Mouse (Mus musculus): ENCODE measurements around the gene F2rl2.

Gene F2rl2

GRCm38 (mm10) chr13:95696654-95697163 lies at the start of gene F2rl2:
TSS of gene F2rl2 (plus strand) at chr13:95696853.
- no peak for DNase-seq (ENCODE audit: low read depth, low spot score)

- no peak for DNase-seq (ENCODE audit: low read depth, low spot score)
Measured at GRCm38 (mm10) chr13:95647248-95647647, 49.4 kb upstream of the F2rl2 start.

GRCm38 (mm10) chr13:95649941-95650340 lies 46.7 kb upstream of the F2rl2 start:
- no peak for DNase-seq (ENCODE audit: low read depth, low spot score)

- DNase-seq (ENCODE audit: low read depth, low spot score): no peak
Measured at GRCm38 (mm10) chr13:95651870-95652668, 44.6 kb upstream of the F2rl2 start.

GRCm38 (mm10) chr13:95653696-95654095 lies 43.0 kb upstream of the F2rl2 start:
- DNase-seq (ENCODE audit: low read depth, low spot score): no peak

- no peak for DNase-seq (ENCODE audit: low read depth, low spot score)
Measured at GRCm38 (mm10) chr13:95655284-95655683, 41.4 kb upstream of the F2rl2 start.

- DNase-seq (ENCODE audit: low read depth, low spot score): no peak
Measured at GRCm38 (mm10) chr13:95657171-95657570, 39.5 kb upstream of the F2rl2 start.

GRCm38 (mm10) chr13:95659432-95659831 lies 37.2 kb upstream of the F2rl2 start:
- no peak for DNase-seq (ENCODE audit: low read depth, low spot score)

- DNase-seq (ENCODE audit: low read depth, low spot score): no peak
Measured at GRCm38 (mm10) chr13:95663834-95664233, 32.8 kb upstream of the F2rl2 start.

- no peak for DNase-seq (ENCODE audit: low read depth, low spot score)
Measured at GRCm38 (mm10) chr13:95665644-95666356, 30.9 kb upstream of the F2rl2 start.

- DNase-seq (ENCODE audit: low read depth, low spot score): no peak
Measured at GRCm38 (mm10) chr13:95667260-95667659, 29.4 kb upstream of the F2rl2 start.

- DNase-seq (ENCODE audit: low read depth, low spot score): no peak
Measured at GRCm38 (mm10) chr13:95670534-95670933, 26.1 kb upstream of the F2rl2 start.

GRCm38 (mm10) chr13:95671108-95671897 lies 25.4 kb upstream of the F2rl2 start:
- DNase-seq (ENCODE audit: low read depth, low spot score): no peak

- DNase-seq (ENCODE audit: low read depth, low spot score): no peak
Measured at GRCm38 (mm10) chr13:95672372-95672771, 24.3 kb upstream of the F2rl2 start.

GRCm38 (mm10) chr13:95679078-95679477 lies 17.6 kb upstream of the F2rl2 start:
- DNase-seq (ENCODE audit: low read depth, low spot score): no peak

GRCm38 (mm10) chr13:95679491-95679941 lies 17.1 kb upstream of the F2rl2 start:
- DNase-seq (ENCODE audit: low read depth, low spot score): no peak

GRCm38 (mm10) chr13:95684656-95685244 lies 11.9 kb upstream of the F2rl2 start:
- no peak for DNase-seq (ENCODE audit: low read depth, low spot score)

- DNase-seq (ENCODE audit: low read depth, low spot score): no peak
Measured at GRCm38 (mm10) chr13:95685736-95686135, 10.9 kb upstream of the F2rl2 start.

GRCm38 (mm10) chr13:95688576-95688975 lies 8.1 kb upstream of the F2rl2 start:
- no peak for DNase-seq (ENCODE audit: low read depth, low spot score)

GRCm38 (mm10) chr13:95692201-95692600 lies 4.5 kb upstream of the F2rl2 start:
- no peak for DNase-seq (ENCODE audit: low read depth, low spot score)

- DNase-seq (ENCODE audit: low read depth, low spot score): no peak
Measured at GRCm38 (mm10) chr13:95696120-95696653, 466 bp upstream of the F2rl2 start.

Measured in retina, postnatal 7 days (tissue).